Mouse (Mus musculus): ENCODE results near the gene Ahnak. TPM values are rescaled to one million over a fixed set of nuclear protein-coding genes. Genes with fewer than 3 reads are reported as not detected.

The Ahnak gene
- total and polyA plus RNA-seq, 3 experiments, result 1.2 to 2.2 TPM; not detected in 1

DNA sequence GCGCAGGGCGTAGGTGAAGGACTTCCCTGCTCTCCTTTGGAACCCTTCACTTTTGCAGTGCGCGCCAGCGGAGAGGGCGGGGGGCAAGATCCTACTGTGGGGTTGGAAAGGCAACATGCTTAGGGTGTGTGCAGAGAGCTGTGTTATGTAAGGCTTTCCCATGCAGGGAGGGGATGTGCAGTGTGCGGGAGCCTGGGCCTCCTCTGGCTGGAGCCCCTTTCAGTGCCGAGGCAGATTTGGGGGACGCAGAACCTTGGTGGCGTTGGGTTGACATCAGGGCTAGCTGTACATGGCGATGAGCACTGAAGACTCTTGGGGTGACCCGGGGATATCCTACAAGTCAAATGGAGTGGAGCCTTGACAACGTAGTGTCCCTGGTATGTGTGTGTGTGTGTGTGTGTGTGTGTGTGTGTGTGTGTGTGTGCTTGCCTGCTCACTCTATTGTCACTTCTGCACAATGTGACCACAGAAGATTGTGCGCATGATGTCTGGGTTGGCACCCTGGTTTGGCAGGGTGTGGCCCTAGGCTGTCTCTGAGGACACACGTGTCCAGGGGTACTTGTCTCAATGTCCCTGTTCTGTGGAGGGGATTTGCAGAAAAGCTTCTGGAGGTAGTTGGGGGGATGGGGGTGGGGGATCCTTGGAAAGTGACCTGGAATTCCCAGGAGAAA lies 1.5 kb downstream of the Ahnak start:
- Histone ChIP-seq H3K9ac (ENCODE audit: control insufficient read depth, low read depth, low read length, poor library complexity, severe bottlenecking) (peak overlapping the region; percentile 8), H3K4me3 (ENCODE audit: control insufficient read depth in 1 of 2, insufficient read depth in 1 of 2, low read depth in 2 of 2, low read length in 2 of 2) (peak overlapping the region; percentile 18 to 24; a peak in 3 of 4 replicates), H3K9me3 (replicated peaks; ENCODE audit: insufficient read depth, low read length) (no peaks in the 10 kb centered on the region), H3K27ac (ENCODE audit: control insufficient read depth, low read depth, low read length) (no peak overlapping the region), H3K4me1 (ENCODE audit: control insufficient read depth in 1 of 2, insufficient read depth in 2 of 2, low read length in 2 of 2) (peaks cover 4 to 12% of the 10 kb centered on the region in 2 experiments), H3K27me3 (ENCODE audit: control insufficient read depth in 1 of 2, insufficient read depth in 2 of 2, low read length in 2 of 2) (no peaks in the 10 kb centered on the region; a peak in 1 of 4 replicates), H3K79me2 (ENCODE audit: control insufficient read depth, insufficient read depth, low read length, poor library complexity) (no peaks in the 10 kb centered on the region), H3K36me3 (ENCODE audit: control insufficient read depth in 1 of 2, insufficient read depth in 2 of 2, low read length in 2 of 2) (peaks cover 0 to 4% of the 10 kb centered on the region in 2 experiments; a peak in 1 of 4 replicates)
- TF ChIP-seq E2F4 (IDR thresholded peaks at IDR 0.05; ENCODE audit: borderline replicate concordance, low read depth, low read length) (no peak), USF1 (IDR thresholded peaks at IDR 0.05; ENCODE audit: low read depth, low read length) (0 out of 2 replicates have a peak, but pooled peaks have one; percentile 11)
- peak; percentile 41 for DNase-seq (ENCODE audit: low read depth, low spot score)

DNA sequence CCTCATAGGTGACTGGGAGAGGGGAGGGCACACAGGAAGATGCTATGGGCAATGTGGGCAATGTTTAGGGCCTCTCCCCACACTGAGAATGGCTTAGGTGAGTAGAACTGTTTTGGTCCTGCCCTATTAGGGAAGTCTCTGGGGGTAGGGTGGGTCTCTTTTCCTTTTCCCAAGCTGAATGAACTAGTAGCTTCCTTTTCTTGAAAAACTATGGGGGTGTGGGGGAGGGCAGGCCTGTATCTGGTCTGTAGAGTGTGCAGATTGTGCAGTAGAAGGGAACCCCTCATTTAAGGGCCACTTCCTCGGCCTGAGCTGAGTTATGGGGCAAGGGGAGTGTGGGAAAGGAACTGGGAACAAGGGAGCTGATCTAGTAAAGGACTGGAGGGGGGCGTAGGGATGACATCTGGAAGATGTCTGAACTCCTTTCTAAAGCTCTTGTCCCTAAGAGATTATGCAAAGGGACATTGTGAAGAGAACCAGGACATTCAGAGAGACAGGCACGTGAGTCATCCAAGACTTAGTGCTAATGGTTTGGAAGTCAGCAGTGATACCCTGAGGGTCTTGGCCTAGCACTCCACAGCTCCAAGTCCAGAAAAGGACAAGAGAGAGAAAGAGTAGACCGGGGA lies 2.3 kb downstream of the Ahnak start:
- DNase-seq (ENCODE audit: low read depth, low spot score), result no peak
- H3K27ac ChIP-seq (ENCODE audit: control insufficient read depth, low read depth, low read length), result no peak overlapping the region
- no peaks in the 10 kb centered on the region for H3K9me3 ChIP-seq (replicated peaks; ENCODE audit: insufficient read depth, low read length)
- TF ChIP-seq ZMIZ1 (IDR thresholded peaks at IDR 0.05; ENCODE audit: low read depth, low read length) (no peak), EP300 (IDR thresholded peaks at IDR 0.05; ENCODE audit: low read depth in 1 of 2, low read length in 2 of 2) (no peak), TCF12 (IDR thresholded peaks at IDR 0.05; ENCODE audit: low read depth, low read length) (no peak), USF2 (IDR thresholded peaks at IDR 0.05; ENCODE audit: borderline replicate concordance in 1 of 2, insufficient read depth in 1 of 2, low read depth in 1 of 2, low read length in 2 of 2) (no peak), USF1 (IDR thresholded peaks at IDR 0.05; ENCODE audit: low read depth, low read length) (no peak), MYC (IDR thresholded peaks at IDR 0.05; ENCODE audit: low read depth, low read length) (no peak), MAFK (IDR thresholded peaks at IDR 0.05; ENCODE audit: borderline replicate concordance, low read depth, low read length) (no peak), ZC3H11A (IDR thresholded peaks at IDR 0.05; ENCODE audit: low read depth, low read length) (no peak), ZNF384 (IDR thresholded peaks at IDR 0.05; ENCODE audit: low read depth, low read length) (no peak), GABPA (IDR thresholded peaks at IDR 0.05; ENCODE audit: low read depth, low read length) (no peak), E2F4 (IDR thresholded peaks at IDR 0.05; ENCODE audit: borderline replicate concordance, low read depth, low read length) (no peak), ZKSCAN1 (IDR thresholded peaks at IDR 0.05; ENCODE audit: low read depth, low read length) (no peak)
- peaks cover 4 to 12% of the 10 kb centered on the region in 2 experiments for H3K4me1 ChIP-seq (ENCODE audit: control insufficient read depth in 1 of 2, insufficient read depth in 2 of 2, low read length in 2 of 2)
- no peaks in the 10 kb centered on the region for H3K79me2 ChIP-seq (ENCODE audit: control insufficient read depth, insufficient read depth, low read length, poor library complexity)
- no peak overlapping the region for H3K9ac ChIP-seq (ENCODE audit: control insufficient read depth, low read depth, low read length, poor library complexity, severe bottlenecking)
- no peak overlapping the region for H3K4me3 ChIP-seq (ENCODE audit: control insufficient read depth in 1 of 2, insufficient read depth in 1 of 2, low read depth in 2 of 2, low read length in 2 of 2)
- H3K27me3 ChIP-seq (ENCODE audit: control insufficient read depth in 1 of 2, insufficient read depth in 2 of 2, low read length in 2 of 2), result no peaks in the 10 kb centered on the region; a peak in 1 of 4 replicates
- H3K36me3 ChIP-seq (ENCODE audit: control insufficient read depth in 1 of 2, insufficient read depth in 2 of 2, low read length in 2 of 2), result peaks cover 0 to 4% of the 10 kb centered on the region in 2 experiments; a peak in 1 of 4 replicates

All from MEL (cell line).